Mouse (Mus musculus) heart, embryonic 12.5 days (tissue): Measurements from ENCODE around the gene Ptprg. TPM values are rescaled to one million over a fixed set of nuclear protein-coding genes. Genes with fewer than 3 reads are reported as not detected.

Experiments used
- ATAC-seq: fragments of 200-750 bp; cut with Nextera tagmentation; 2 replicates; pipeline ENCODE4 v1.8.0; 2017; ENCODE audit warnings: moderate TSS enrichment, moderate library complexity; ENCODE audit not compliant: insufficient number of reproducible peaks, low FRiP score
- H3K27ac ChIP-seq: fragments of 300-500 bp; sonication (generic); 2 replicates; pipeline ENCODE4 v1.5.1; 2016; ENCODE audit warnings: mild to moderate bottlenecking, moderate library complexity; ENCODE audit not compliant: poor library complexity, severe bottlenecking
- H3K27me3 ChIP-seq: fragments of 300-500 bp; sonication (generic); replicated peaks from 2 replicates; pipeline ENCODE4 v1.6.1; 2016; ENCODE audit warnings: mild to moderate bottlenecking, moderate library complexity
- H3K36me3 ChIP-seq: fragments of 300-500 bp; sonication (generic); 2 replicates; pipeline ENCODE4 v1.6.1; 2016; ENCODE audit warnings: mild to moderate bottlenecking, moderate library complexity
- H3K4me1 ChIP-seq: fragments of 300-500 bp; sonication (generic); replicated peaks from 2 replicates; pipeline ENCODE4 v1.6.1; 2016; ENCODE audit warnings: mild to moderate bottlenecking
- H3K4me2 ChIP-seq: fragments of 300-500 bp; sonication (generic); 2 replicates; pipeline ENCODE4 v1.6.1; 2016; ENCODE audit warnings: mild to moderate bottlenecking, moderate library complexity
- H3K4me3 ChIP-seq: fragments of 300-500 bp; sonication (generic); 2 replicates; pipeline ENCODE4 v1.5.1; 2016; ENCODE audit warnings: mild to moderate bottlenecking
- H3K9ac ChIP-seq: fragments of 300-500 bp; sonication (generic); 2 replicates; pipeline ENCODE4 v1.6.1; 2016; ENCODE audit warnings: mild to moderate bottlenecking, moderate library complexity
- H3K9me3 ChIP-seq: fragments of 300-500 bp; sonication (generic); replicated peaks from 2 replicates; pipeline ENCODE4 v1.6.1; 2016; ENCODE audit warnings: mild to moderate bottlenecking, moderate library complexity
- WGBS: fragments of 180-500 bp; shearing (Covaris S2); methylation state at CpG from one replicate; pipeline ENCODE4 v1.1.7; 2016; 5-methylcytosine and 5-hydroxymethylcytosine counted together
- polyA plus RNA-seq: library from polyadenylated mRNA; unstranded; fragments of >200 nt; fragmentation: Nextera tagmentation; extraction: Ambion mirVana; gene quantifications from 2 replicates; pipeline ENCODE4 v1.2.1, GENCODE M21; 2016

Gene Ptprg
- polyA plus RNA-seq, 1 experiment from 2014 or later: 17.8 TPM

GRCm38 (mm10) chr14:11709798-11710197 lies 156.5 kb downstream of the Ptprg start:
- Histone ChIP-seq H3K9ac (no peak overlapping the region), H3K27ac (no peak overlapping the region), H3K36me3 (no peaks in the 10 kb centered on the region), H3K4me3 (no peak overlapping the region), H3K27me3 (no peaks in the 10 kb centered on the region), H3K4me2 (no peak overlapping the region), H3K9me3 (0 out of 2 replicates have a peak, but pooled peaks cover 3% of the 10 kb centered on the region), H3K4me1 (peaks cover 21% of the 10 kb centered on the region)
- WGBS: 51% methylated on average over 8 of the region's 8 CpGs
- ATAC-seq: no peak

DNA sequence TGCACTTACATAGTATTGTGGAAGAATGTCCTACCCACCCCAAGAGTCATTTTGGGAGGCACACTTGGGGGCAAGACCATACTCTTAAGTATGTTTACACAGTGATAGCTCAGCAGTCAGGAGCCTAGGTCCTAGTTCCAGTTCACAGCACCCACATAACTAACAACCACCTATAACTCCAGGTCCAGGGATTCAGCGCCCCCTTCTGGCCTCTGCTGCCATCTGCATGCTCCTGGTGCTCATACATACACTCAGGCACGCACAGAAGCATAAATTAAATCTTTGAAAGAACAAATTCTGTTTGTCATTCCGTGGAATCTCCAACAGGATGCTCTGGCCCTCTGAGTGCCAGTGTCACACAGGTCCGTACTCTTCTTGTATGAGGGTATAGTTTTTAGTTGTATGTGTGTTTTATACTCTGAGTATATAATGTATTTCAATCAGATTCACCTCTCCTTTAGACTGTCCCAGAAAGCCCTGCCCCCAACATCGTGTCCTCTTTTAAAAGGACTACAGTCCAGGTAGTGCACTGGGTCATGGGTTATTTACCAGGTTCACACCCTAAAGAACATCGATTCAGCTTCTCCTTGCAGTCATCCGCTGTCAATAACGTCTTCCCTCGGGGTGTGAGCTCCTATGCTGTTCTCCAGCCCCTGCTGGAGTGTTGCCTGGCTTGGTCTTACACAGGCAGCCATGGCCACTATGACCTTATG lies 157.2 kb downstream of the Ptprg start:
- WGBS: 85% methylated on average over 9 of the region's 9 CpGs
- H3K4me1 ChIP-seq: peaks cover 14% of the 10 kb centered on the region
- no peak for ATAC-seq

GRCm38 (mm10) chr14:11712146-11712545 lies 158.8 kb downstream of the Ptprg start:
- WGBS: 93% methylated on average over 6 of the region's 6 CpGs
- no peaks in the 10 kb centered on the region for H3K27me3 ChIP-seq
- no peak overlapping the region for H3K9ac ChIP-seq
- H3K4me3 ChIP-seq: no peak overlapping the region
- peaks cover 14% of the 10 kb centered on the region for H3K4me1 ChIP-seq
- ATAC-seq: no peak
- no peak overlapping the region for H3K4me2 ChIP-seq
- H3K36me3 ChIP-seq: no peaks in the 10 kb centered on the region
- H3K27ac ChIP-seq: no peak overlapping the region
- 0 out of 2 replicates have a peak, but pooled peaks cover 10% of the 10 kb centered on the region for H3K9me3 ChIP-seq

More for the DNA sequence above, 157.2 kb downstream of the Ptprg start:
- no peak overlapping the region for H3K4me3 ChIP-seq
- no peaks in the 10 kb centered on the region for H3K27me3 ChIP-seq
- H3K9me3 ChIP-seq: 0 out of 2 replicates have a peak, but pooled peaks cover 10% of the 10 kb centered on the region
- no peak overlapping the region for H3K27ac ChIP-seq
- no peaks in the 10 kb centered on the region for H3K36me3 ChIP-seq
- H3K9ac ChIP-seq: no peak overlapping the region
- H3K4me2 ChIP-seq: no peak overlapping the region

- H3K9ac ChIP-seq: no peak overlapping the region
- ATAC-seq: no peak
- H3K9me3 ChIP-seq: 0 out of 2 replicates have a peak, but pooled peaks cover 7% of the 10 kb centered on the region
- H3K4me2 ChIP-seq: no peak overlapping the region
- H3K27ac ChIP-seq: no peak overlapping the region
- 59% methylated on average over 3 of the region's 3 CpGs for WGBS
- no peaks in the 10 kb centered on the region for H3K27me3 ChIP-seq
- no peaks in the 10 kb centered on the region for H3K36me3 ChIP-seq
- H3K4me3 ChIP-seq: no peak overlapping the region
- peaks cover 22% of the 10 kb centered on the region for H3K4me1 ChIP-seq
Measured at GRCm38 (mm10) chr14:11716230-11716629, 162.9 kb downstream of the Ptprg start.

- H3K27ac ChIP-seq: no peak overlapping the region
- H3K4me3 ChIP-seq: no peak overlapping the region
- H3K4me1 ChIP-seq: peaks cover 14% of the 10 kb centered on the region
- WGBS: 82% methylated on average over 4 of the region's 4 CpGs
- H3K4me2 ChIP-seq: no peak overlapping the region
- H3K36me3 ChIP-seq: 0 out of 2 replicates have a peak, but pooled peaks cover 2% of the 10 kb centered on the region
- H3K27me3 ChIP-seq: no peaks in the 10 kb centered on the region
- H3K9ac ChIP-seq: no peak overlapping the region
- no peak for ATAC-seq
- H3K9me3 ChIP-seq: 0 out of 2 replicates have a peak, but pooled peaks cover 7% of the 10 kb centered on the region
Measured at GRCm38 (mm10) chr14:11718201-11718600, 164.9 kb downstream of the Ptprg start.

- no peak overlapping the region for H3K4me3 ChIP-seq
- 0 out of 2 replicates have a peak, but pooled peaks cover 7% of the 10 kb centered on the region for H3K9me3 ChIP-seq
- no peak overlapping the region for H3K4me2 ChIP-seq
- no peaks in the 10 kb centered on the region for H3K27me3 ChIP-seq
- no peak overlapping the region for H3K27ac ChIP-seq
- H3K9ac ChIP-seq: no peak overlapping the region
- 0 out of 2 replicates have a peak, but pooled peaks cover 2% of the 10 kb centered on the region for H3K36me3 ChIP-seq
- ATAC-seq: no peak
- 75% methylated on average over 7 of the region's 7 CpGs for WGBS
- H3K4me1 ChIP-seq: peaks cover 12% of the 10 kb centered on the region; the same call in 1 of the 2 replicates
Measured at GRCm38 (mm10) chr14:11719259-11719658, 165.9 kb downstream of the Ptprg start.

- no peak for ATAC-seq
- H3K27ac ChIP-seq: no peak overlapping the region
- H3K4me2 ChIP-seq: no peak overlapping the region
- no peaks in the 10 kb centered on the region for H3K27me3 ChIP-seq
- no peak overlapping the region for H3K4me3 ChIP-seq
- H3K9ac ChIP-seq: no peak overlapping the region
- H3K4me1 ChIP-seq: peaks cover 12% of the 10 kb centered on the region; the same call in 1 of the 2 replicates
- 0 out of 2 replicates have a peak, but pooled peaks cover 3% of the 10 kb centered on the region for H3K9me3 ChIP-seq
- WGBS: 63% methylated on average over 5 of the region's 5 CpGs
- H3K36me3 ChIP-seq: 0 out of 2 replicates have a peak, but pooled peaks cover 2% of the 10 kb centered on the region
Measured at GRCm38 (mm10) chr14:11722101-11722500, 168.8 kb downstream of the Ptprg start.

DNA sequence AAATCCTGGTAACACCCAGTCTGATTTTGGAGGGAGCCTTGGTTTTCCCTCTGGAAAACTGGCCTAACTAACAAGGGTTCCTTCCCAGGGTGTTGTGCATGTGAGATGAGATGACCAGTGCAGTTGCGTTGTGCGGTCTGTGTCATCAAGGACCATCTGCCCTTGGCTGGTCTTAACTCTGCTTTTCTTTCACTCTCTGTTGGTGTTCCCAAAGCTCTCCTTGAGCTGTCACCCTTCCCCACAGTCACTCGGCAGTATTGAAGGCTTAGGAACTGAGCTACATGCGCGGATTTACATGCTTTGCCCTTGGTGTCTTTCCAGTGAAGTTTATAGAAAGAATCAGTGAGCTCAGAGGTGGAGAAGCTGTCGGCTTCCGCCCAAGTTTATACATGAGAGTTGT lies 170.5 kb downstream of the Ptprg start:
- H3K4me1 ChIP-seq: peaks cover 8% of the 10 kb centered on the region; the same call in 1 of the 2 replicates
- ATAC-seq: no peak
- H3K9ac ChIP-seq: no peak overlapping the region
- H3K36me3 ChIP-seq: 0 out of 2 replicates have a peak, but pooled peaks cover 2% of the 10 kb centered on the region
- no peak overlapping the region for H3K4me3 ChIP-seq
- H3K27ac ChIP-seq: no peak overlapping the region
- H3K27me3 ChIP-seq: no peaks in the 10 kb centered on the region
- H3K4me2 ChIP-seq: no peak overlapping the region
- 84% methylated on average over 7 of the region's 7 CpGs for WGBS
- 0 out of 2 replicates have a peak, but pooled peaks cover 3% of the 10 kb centered on the region for H3K9me3 ChIP-seq

DNA sequence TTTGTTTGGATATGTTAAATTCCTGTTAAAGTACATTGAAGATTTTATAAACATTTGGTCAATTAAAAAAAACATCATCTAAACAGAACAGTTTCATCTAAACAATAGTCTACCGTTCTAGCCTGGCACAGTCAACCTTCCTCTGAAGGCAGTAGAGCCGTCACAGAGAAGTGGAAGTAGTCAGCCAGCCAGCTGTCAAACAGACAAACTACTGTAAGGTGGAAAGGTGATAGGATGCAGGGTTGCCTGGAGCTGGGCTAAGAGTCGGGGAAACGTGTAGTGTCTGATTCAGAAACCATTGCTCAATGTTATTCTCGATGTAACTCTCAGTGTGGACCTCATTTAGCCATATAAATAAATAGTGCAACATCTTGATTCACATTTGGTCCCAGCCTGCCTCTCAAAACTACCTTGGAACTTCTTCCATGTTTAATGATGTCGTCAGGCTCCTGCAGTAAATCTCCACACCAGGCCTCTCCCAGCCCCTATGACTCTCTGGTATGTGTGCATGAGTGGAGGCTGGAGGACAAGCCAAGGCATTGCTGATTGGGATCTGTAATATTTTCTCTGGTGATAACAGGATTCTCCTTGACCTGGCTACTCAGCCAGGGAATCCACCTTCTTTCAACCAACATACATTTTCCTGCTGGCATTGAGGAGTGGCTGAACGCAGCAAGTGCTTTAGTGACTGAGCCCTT lies 178.0 kb downstream of the Ptprg start:
- Histone ChIP-seq H3K4me3 (no peak overlapping the region), H3K36me3 (no peaks in the 10 kb centered on the region), H3K9ac (no peak overlapping the region), H3K4me1 (peaks cover 16% of the 10 kb centered on the region), H3K9me3 (0 out of 2 replicates have a peak, but pooled peaks cover 3% of the 10 kb centered on the region), H3K4me2 (no peak overlapping the region), H3K27ac (no peak overlapping the region), H3K27me3 (no peaks in the 10 kb centered on the region)
- no peak for ATAC-seq
- 42% methylated on average over 7 of the region's 7 CpGs for WGBS

DNA sequence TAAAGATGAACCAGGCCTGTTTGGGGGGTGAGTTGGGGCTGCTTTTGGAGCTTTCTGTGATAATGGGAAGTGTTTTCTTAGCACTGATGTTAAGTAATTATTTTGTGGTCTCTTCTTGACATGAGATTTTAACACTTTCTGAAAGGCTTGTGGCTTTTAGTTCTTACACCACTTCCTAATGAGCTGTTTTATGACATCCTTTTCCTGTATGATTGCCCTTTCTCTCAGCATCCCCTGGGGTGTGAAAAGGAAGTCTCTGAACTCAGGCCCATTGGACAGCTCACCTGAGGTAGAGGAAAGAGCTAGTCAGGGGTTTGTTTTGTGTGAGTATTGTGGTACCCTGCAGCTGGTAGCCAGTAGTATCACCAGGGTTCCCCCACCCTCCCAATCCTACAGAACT lies 179.0 kb downstream of the Ptprg start:
- Histone ChIP-seq H3K4me1 (peaks cover 16% of the 10 kb centered on the region), H3K4me3 (no peak overlapping the region), H3K27me3 (no peaks in the 10 kb centered on the region), H3K27ac (no peak overlapping the region), H3K9ac (no peak overlapping the region), H3K36me3 (no peaks in the 10 kb centered on the region), H3K9me3 (no peaks in the 10 kb centered on the region), H3K4me2 (no peak overlapping the region)
- ATAC-seq: no peak

DNA sequence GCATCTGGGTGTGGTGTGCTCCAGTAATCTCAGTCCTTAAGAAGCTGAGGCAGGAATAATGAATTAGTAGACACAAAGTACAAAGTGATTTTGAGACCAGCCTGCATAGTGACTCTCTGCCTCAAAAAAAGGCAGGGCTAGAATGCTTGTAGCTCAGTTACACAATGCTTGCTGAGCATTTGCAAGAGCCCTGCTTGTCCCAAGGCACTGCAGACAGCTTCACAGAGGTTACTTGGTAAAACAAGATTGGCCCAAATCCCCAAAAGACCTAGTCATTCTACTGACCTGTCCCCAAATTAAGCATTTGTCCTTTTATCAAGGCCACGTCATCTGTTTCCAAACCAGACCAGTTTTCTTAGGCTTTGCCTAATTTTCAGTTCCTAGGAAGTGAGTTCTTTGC lies 190.4 kb downstream of the Ptprg start:
- 91% methylated on average over 1 of the region's 1 CpGs for WGBS
- no peaks in the 10 kb centered on the region for H3K4me1 ChIP-seq
- H3K27me3 ChIP-seq: no peaks in the 10 kb centered on the region
- H3K4me3 ChIP-seq: no peak overlapping the region
- H3K9me3 ChIP-seq: no peaks in the 10 kb centered on the region
- no peak overlapping the region for H3K4me2 ChIP-seq
- no peak overlapping the region for H3K9ac ChIP-seq
- H3K27ac ChIP-seq: no peak overlapping the region
- H3K36me3 ChIP-seq: no peaks in the 10 kb centered on the region
- no peak for ATAC-seq
